Mouse (Mus musculus): ENCODE measurements around the gene Bbs1. TPM values are rescaled to one million over a fixed set of nuclear protein-coding genes. Genes with fewer than 3 reads are reported as not detected.

The Bbs1 gene
- polyA plus RNA-seq, 1 experiment from 2014 or later: 5.2 TPM

DNA sequence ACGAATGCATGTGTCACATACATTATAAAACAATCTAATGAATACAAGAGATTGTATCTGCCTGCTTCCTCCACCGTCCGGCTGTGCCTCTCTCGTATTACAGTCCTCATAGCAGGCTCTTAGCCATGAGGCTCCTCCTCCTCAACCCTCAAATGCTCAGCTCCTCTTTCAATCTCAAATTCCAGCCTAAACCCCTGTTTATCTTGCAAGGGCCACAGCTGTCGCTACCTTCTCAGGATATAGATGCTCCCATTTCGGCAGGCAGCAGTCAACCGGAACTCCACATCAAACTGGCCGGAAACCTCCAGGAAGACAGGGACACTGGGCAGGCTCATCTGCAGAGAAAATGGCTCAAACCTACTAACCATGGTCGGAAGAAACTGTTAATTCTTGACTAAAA is 7.5 kb downstream of the Bbs1 start:
- Histone ChIP-seq H3K9ac (ENCODE audit: low read length) (no peak overlapping the region), H3K4me1 (replicated peaks; ENCODE audit: control insufficient read depth, insufficient read depth, low read length) (no peaks in the 10 kb centered on the region), H3K4me3 (ENCODE audit: low read depth, low read length) (no peak overlapping the region), H3K36me3 (ENCODE audit: control insufficient read depth, insufficient read depth, low read length) (no peaks in the 10 kb centered on the region; the same call in 1 of the 2 replicates), H3K9me3 (ENCODE audit: control insufficient read depth, low read length) (no peaks in the 10 kb centered on the region), H3K27me3 (replicated peaks; ENCODE audit: control insufficient read depth, insufficient read depth, low read length) (no peaks in the 10 kb centered on the region), H3K27ac (ENCODE audit: low read depth) (no peak overlapping the region), H3K4me2 (ENCODE audit: low read length) (no peak overlapping the region)
- ATAC-seq (replicated peaks; ENCODE audit: low FRiP score, low TSS enrichment, low read depth) (no peak), DNase-seq (ENCODE audit: low spot score) (no peak)
- 70% methylated on average over 9 of the region's 9 CpGs for WGBS

DNA sequence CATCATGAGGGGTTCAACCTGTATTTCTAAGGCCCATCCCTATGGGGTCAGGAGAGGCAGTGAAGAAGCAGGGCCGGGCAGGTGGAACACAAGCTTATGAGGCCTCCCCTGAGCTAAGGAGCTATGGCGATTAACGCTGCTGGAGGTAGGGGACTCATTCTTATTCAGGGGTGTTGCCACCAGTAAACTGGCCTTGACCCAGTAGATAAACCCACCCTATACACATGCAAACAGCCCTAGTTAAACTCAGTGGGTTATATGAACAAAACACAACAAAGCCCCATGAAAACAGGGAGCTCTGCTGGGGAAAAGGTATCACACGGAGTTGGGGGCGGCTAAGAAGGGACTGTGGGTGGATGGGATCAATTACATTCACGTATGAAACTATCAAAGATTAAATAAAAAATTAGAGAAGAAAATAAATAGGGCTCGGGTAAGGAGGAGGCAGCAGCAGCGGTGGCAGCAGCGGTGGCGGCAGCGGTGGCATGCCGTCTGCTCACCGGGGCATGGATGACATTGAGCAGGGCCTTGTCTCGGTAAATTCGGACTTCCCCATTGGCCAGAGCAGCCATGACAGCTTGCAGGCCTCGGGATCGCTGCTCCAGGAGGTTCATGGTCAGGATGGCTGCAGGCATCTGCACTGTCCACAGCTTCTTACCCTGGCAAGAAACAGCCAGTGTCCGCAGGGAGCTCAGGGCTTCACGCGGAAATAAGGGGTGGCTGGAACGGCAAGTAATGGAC is 9.5 kb downstream of the Bbs1 start:
- no peaks in the 10 kb centered on the region for H3K4me1 ChIP-seq (replicated peaks; ENCODE audit: control insufficient read depth, insufficient read depth, low read length)
- no peak for ATAC-seq (replicated peaks; ENCODE audit: low FRiP score, low TSS enrichment, low read depth)
- WGBS: 47% methylated on average over 21 of the region's 21 CpGs
- H3K4me3 ChIP-seq (ENCODE audit: low read depth, low read length): no peak overlapping the region
- no peak overlapping the region for H3K9ac ChIP-seq (ENCODE audit: low read length)
- no peak overlapping the region for H3K27ac ChIP-seq (ENCODE audit: low read depth)
- DNase-seq (ENCODE audit: low spot score): no peak
- H3K4me2 ChIP-seq (ENCODE audit: low read length): no peak overlapping the region
- no peaks in the 10 kb centered on the region for H3K27me3 ChIP-seq (replicated peaks; ENCODE audit: control insufficient read depth, insufficient read depth, low read length)
- no peaks in the 10 kb centered on the region for H3K9me3 ChIP-seq (ENCODE audit: control insufficient read depth, low read length)
- H3K36me3 ChIP-seq (ENCODE audit: control insufficient read depth, insufficient read depth, low read length): peaks cover 6% of the 10 kb centered on the region

- peaks cover 14% of the 10 kb centered on the region for H3K36me3 ChIP-seq (ENCODE audit: control insufficient read depth, insufficient read depth, low read length)
- no peak overlapping the region for H3K27ac ChIP-seq (ENCODE audit: low read depth)
- H3K9ac ChIP-seq (ENCODE audit: low read length): no peak overlapping the region
- no peaks in the 10 kb centered on the region for H3K9me3 ChIP-seq (ENCODE audit: control insufficient read depth, low read length)
- H3K4me2 ChIP-seq (ENCODE audit: low read length): no peak overlapping the region
- H3K27me3 ChIP-seq (replicated peaks; ENCODE audit: control insufficient read depth, insufficient read depth, low read length): no peaks in the 10 kb centered on the region
- 76% methylated on average over 3 of the region's 3 CpGs for WGBS
- ATAC-seq (replicated peaks; ENCODE audit: low FRiP score, low TSS enrichment, low read depth) (no peak), DNase-seq (ENCODE audit: low spot score) (no peak)
- H3K4me3 ChIP-seq (ENCODE audit: low read depth, low read length): no peak overlapping the region
- H3K4me1 ChIP-seq (replicated peaks; ENCODE audit: control insufficient read depth, insufficient read depth, low read length): no peaks in the 10 kb centered on the region
Observed at GRCm38 (mm10) chr19:4891798-4892197, 14.6 kb downstream of the Bbs1 start.

- Histone ChIP-seq H3K9ac (ENCODE audit: low read length) (no peak overlapping the region), H3K4me3 (ENCODE audit: low read depth, low read length) (no peak overlapping the region), H3K36me3 (ENCODE audit: control insufficient read depth, insufficient read depth, low read length) (peaks cover 14% of the 10 kb centered on the region), H3K4me1 (replicated peaks; ENCODE audit: control insufficient read depth, insufficient read depth, low read length) (no peaks in the 10 kb centered on the region), H3K27ac (ENCODE audit: low read depth) (no peak overlapping the region), H3K27me3 (replicated peaks; ENCODE audit: control insufficient read depth, insufficient read depth, low read length) (no peaks in the 10 kb centered on the region), H3K4me2 (ENCODE audit: low read length) (no peak overlapping the region), H3K9me3 (ENCODE audit: control insufficient read depth, low read length) (no peaks in the 10 kb centered on the region)
- ATAC-seq (replicated peaks; ENCODE audit: low FRiP score, low TSS enrichment, low read depth) (no peak), DNase-seq (ENCODE audit: low spot score) (no peak)
- 84% methylated on average over 10 of the region's 10 CpGs for WGBS
Observed at GRCm38 (mm10) chr19:4889791-4890190, 16.6 kb downstream of the Bbs1 start.

- no peak overlapping the region for H3K9ac ChIP-seq (ENCODE audit: low read length)
- H3K27ac ChIP-seq (ENCODE audit: low read depth): no peak overlapping the region
- 84% methylated on average over 4 of the region's 4 CpGs for WGBS
- H3K4me2 ChIP-seq (ENCODE audit: low read length): no peak overlapping the region
- no peaks in the 10 kb centered on the region for H3K36me3 ChIP-seq (ENCODE audit: control insufficient read depth, insufficient read depth, low read length)
- ATAC-seq (replicated peaks; ENCODE audit: low FRiP score, low TSS enrichment, low read depth) (no peak), DNase-seq (ENCODE audit: low spot score) (no peak)
- H3K9me3 ChIP-seq (ENCODE audit: control insufficient read depth, low read length): no peaks in the 10 kb centered on the region
- H3K4me3 ChIP-seq (ENCODE audit: low read depth, low read length): no peak overlapping the region
- peaks cover 5% of the 10 kb centered on the region; the same call in 1 of the 2 replicates for H3K4me1 ChIP-seq (replicated peaks; ENCODE audit: control insufficient read depth, insufficient read depth, low read length)
- no peaks in the 10 kb centered on the region for H3K27me3 ChIP-seq (replicated peaks; ENCODE audit: control insufficient read depth, insufficient read depth, low read length)
Observed at GRCm38 (mm10) chr19:4883961-4884360, 22.5 kb downstream of the Bbs1 start.

DNA sequence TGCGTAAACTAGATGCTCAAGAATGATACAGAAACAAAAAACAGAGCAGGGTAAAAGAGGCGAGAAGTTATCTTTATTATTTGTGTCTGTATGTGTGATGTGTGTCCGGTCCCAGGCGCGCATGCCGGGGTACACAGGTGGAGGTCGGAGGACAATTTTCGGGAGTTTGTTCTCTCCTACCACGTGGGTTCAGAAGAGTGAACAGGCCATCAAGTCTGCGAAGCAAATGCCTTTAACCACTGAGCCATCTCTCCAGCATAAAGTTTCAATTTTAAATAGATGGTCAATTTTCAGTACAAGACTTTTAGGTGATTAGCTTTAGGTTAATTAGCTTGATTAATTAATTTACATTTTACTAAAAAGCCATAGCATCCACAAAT is 27.1 kb downstream of the Bbs1 start:
- no peak for DNase-seq (ENCODE audit: low spot score)
- Histone ChIP-seq H3K4me3 (ENCODE audit: low read depth, low read length) (peak overlapping the region; percentile 65), H3K9ac (ENCODE audit: low read length) (peak overlapping the region; percentile 71), H3K9me3 (ENCODE audit: control insufficient read depth, low read length) (no peaks in the 10 kb centered on the region), H3K27me3 (replicated peaks; ENCODE audit: control insufficient read depth, insufficient read depth, low read length) (no peaks in the 10 kb centered on the region), H3K4me2 (ENCODE audit: low read length) (peak overlapping the region; percentile 83), H3K4me1 (replicated peaks; ENCODE audit: control insufficient read depth, insufficient read depth, low read length) (peaks cover 15% of the 10 kb centered on the region), H3K27ac (ENCODE audit: low read depth) (no peak overlapping the region), H3K36me3 (ENCODE audit: control insufficient read depth, insufficient read depth, low read length) (no peaks in the 10 kb centered on the region)
- ATAC-seq (replicated peaks; ENCODE audit: low FRiP score, low TSS enrichment, low read depth): no peak
- WGBS: 61% methylated on average over 10 of the region's 10 CpGs

DNA sequence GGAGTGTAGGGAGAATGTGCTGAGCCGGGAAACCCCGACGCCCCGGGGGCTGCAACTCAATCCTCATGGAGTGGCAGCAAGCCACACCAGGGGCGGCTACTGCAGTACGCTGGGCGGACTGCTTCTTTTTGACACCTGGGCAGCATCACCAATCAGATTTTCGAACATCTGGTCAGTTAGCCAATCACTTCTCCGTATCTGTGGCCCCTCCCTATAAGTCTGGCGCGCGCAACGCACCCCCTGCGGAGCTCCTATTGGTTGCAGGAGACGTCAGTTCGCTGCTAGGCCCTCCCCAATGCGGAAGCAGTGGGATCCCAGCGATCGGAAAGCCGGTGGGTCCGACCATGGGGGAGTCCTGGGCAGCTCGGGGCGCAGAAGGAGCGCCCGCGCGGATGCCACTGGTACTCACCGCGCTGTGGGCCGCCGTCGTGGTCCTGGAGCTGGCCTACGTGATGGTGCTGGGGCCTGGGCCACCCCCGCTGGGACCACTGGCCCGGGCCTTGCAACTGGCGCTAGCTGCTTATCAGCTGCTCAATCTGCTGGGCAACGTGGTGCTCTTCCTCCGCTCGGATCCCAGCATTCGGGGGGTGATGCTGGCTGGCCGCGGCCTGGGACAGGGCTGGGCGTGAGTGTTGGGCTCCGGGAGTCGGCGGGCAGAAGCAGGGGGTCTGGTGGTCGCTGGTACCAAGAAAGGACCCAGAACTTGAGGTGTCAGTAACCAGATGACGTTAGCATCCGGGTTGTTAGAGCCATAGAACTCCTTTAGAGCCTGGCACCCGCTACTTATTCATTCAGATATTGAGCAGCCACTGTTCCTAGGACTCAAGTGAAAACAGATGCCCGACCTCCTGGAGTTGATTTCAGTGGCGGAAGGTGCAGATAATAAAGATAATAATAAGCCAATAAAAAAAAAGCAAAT is 27.8 kb downstream of the Bbs1 start, which contains the start of gene Zdhhc24:
Gene Zdhhc24 (plus strand): TSS at position 264 of the 919 bp plus-strand sequence.
- Histone ChIP-seq H3K9me3 (ENCODE audit: control insufficient read depth, low read length) (no peaks in the 10 kb centered on the region), H3K4me3 (ENCODE audit: low read depth, low read length) (peak within 1 kb of the TSS; percentile 65), H3K4me1 (replicated peaks; ENCODE audit: control insufficient read depth, insufficient read depth, low read length) (peaks cover 15% of the 10 kb centered on the region), H3K36me3 (ENCODE audit: control insufficient read depth, insufficient read depth, low read length) (no peaks in the 10 kb centered on the region), H3K27me3 (replicated peaks; ENCODE audit: control insufficient read depth, insufficient read depth, low read length) (no peaks in the 10 kb centered on the region), H3K4me2 (ENCODE audit: low read length) (peak within 1 kb of the TSS; percentile 83), H3K27ac (ENCODE audit: low read depth) (0 out of 2 replicates have a peak within 1 kb of the TSS, but pooled peaks have one; percentile 16), H3K9ac (ENCODE audit: low read length) (peak within 1 kb of the TSS; percentile 71)
- DNase-seq (ENCODE audit: low spot score): peak; percentile 99
- peak; percentile 98 for ATAC-seq (replicated peaks; ENCODE audit: low FRiP score, low TSS enrichment, low read depth)
- WGBS: under 1% methylated on average over 51 of the region's 52 CpGs

- Histone ChIP-seq H3K27ac (ENCODE audit: low read depth) (0 out of 2 replicates have a peak within 1 kb of the TSS, but pooled peaks have one; percentile 16), H3K4me3 (ENCODE audit: low read depth, low read length) (peak within 1 kb of the TSS; percentile 65), H3K27me3 (replicated peaks; ENCODE audit: control insufficient read depth, insufficient read depth, low read length) (no peaks in the 10 kb centered on the region), H3K4me2 (ENCODE audit: low read length) (peak within 1 kb of the TSS; percentile 83), H3K9me3 (ENCODE audit: control insufficient read depth, low read length) (no peaks in the 10 kb centered on the region), H3K4me1 (replicated peaks; ENCODE audit: control insufficient read depth, insufficient read depth, low read length) (peaks cover 15% of the 10 kb centered on the region), H3K9ac (ENCODE audit: low read length) (peak within 1 kb of the TSS; percentile 71), H3K36me3 (ENCODE audit: control insufficient read depth, insufficient read depth, low read length) (no peaks in the 10 kb centered on the region)
- ATAC-seq (replicated peaks; ENCODE audit: low FRiP score, low TSS enrichment, low read depth) (0 out of 2 replicates have a peak, but pooled peaks have one; percentile 6), DNase-seq (ENCODE audit: low spot score) (peak; percentile 62)
- WGBS: 2% methylated on average over 17 of the region's 17 CpGs
Observed at GRCm38 (mm10) chr19:4877785-4878184, 28.6 kb downstream of the Bbs1 start, which contains the start of gene Actn3. TSS of gene Actn3 (minus strand) at chr19:4877909.
